Mouse (Mus musculus): ENCODE results near the gene Avp. TPM values are rescaled to one million over a fixed set of nuclear protein-coding genes. Genes with fewer than 3 reads are reported as not detected.

Avp gene
- total RNA-seq (2014; rRNA removed) (10.7 and 12.2 TPM in 2 replicates), polyA plus RNA-seq (2015; fragmentation: Nextera tagmentation; extraction: Ambion mirVana) (145 and 317 TPM in 2 replicates)

GRCm38 (mm10) chr2:130582552-130582951, at the start of gene Avp:
Gene Avp, minus strand, starts transcription at chr2:130582554.
- WGBS: 33% methylated on average over 10 of the region's 10 CpGs
- Histone ChIP-seq H3K9me3 (ENCODE audit: low read length) (no peaks in the 10 kb centered on the region), H3K4me1 (ENCODE audit: insufficient read depth, low read length) (0 out of 2 replicates have a peak, but pooled peaks cover 12% of the 10 kb centered on the region), H3K27ac (ENCODE audit: low read depth, low read length) (no peak within 1 kb of the TSS), H3K4me2 (ENCODE audit: low read depth, low read length, poor library complexity, severe bottlenecking) (no peak within 1 kb of the TSS), H3K4me3 (ENCODE audit: low read depth, low read length) (no peak within 1 kb of the TSS), H3K27me3 (ENCODE audit: insufficient read depth, low read length) (peaks cover 51% of the 10 kb centered on the region), H3K9ac (replicated peaks; ENCODE audit: low read length, poor library complexity, severe bottlenecking) (no peak within 1 kb of the TSS), H3K36me3 (ENCODE audit: insufficient read depth, low read length) (no peaks in the 10 kb centered on the region)
- ATAC-seq (ENCODE audit: low FRiP score): no peak
- DNase-seq (ENCODE audit: low spot score): no peak
- TF ChIP-seq CTCF (IDR thresholded peaks at IDR 0.05): no peak

GRCm38 (mm10) chr2:130629839-130630203, 47.5 kb upstream of the Avp start, which contains the start of the genes Fastkd5 and Ubox5:
Gene Fastkd5, minus strand, starts transcription at chr2:130630027.
Gene Ubox5, minus strand, starts transcription at chr2:130630038.
- H3K4me3 ChIP-seq (ENCODE audit: low read depth, low read length): peak within 1 kb of the TSS; percentile 97
- 2% methylated on average over 25 of the region's 25 CpGs for WGBS

GRCm38 (mm10) chr2:130629080-130629838, 46.9 kb upstream of the Avp start:
- Histone ChIP-seq H3K4me1 (ENCODE audit: insufficient read depth, low read length) (peaks cover 3% of the 10 kb centered on the region; the same call in 1 of the 2 replicates), H3K9ac (replicated peaks; ENCODE audit: low read length, poor library complexity, severe bottlenecking) (peak overlapping the region; percentile 93), H3K27ac (ENCODE audit: low read depth, low read length) (peak overlapping the region; percentile 75), H3K4me2 (ENCODE audit: low read depth, low read length, poor library complexity, severe bottlenecking) (peak overlapping the region; percentile 91), H3K4me3 (ENCODE audit: low read depth, low read length) (peak overlapping the region; percentile 97), H3K27me3 (ENCODE audit: insufficient read depth, low read length) (peaks cover 3% of the 10 kb centered on the region), H3K36me3 (ENCODE audit: insufficient read depth, low read length) (peaks cover 7% of the 10 kb centered on the region), H3K9me3 (ENCODE audit: low read length) (no peaks in the 10 kb centered on the region)
- DNase-seq (ENCODE audit: low spot score) (no peak), ATAC-seq (ENCODE audit: low FRiP score) (peak; percentile 36)
- TF ChIP-seq CTCF (IDR thresholded peaks at IDR 0.05): no peak
- 3% methylated on average over 37 of the region's 37 CpGs for WGBS

More at GRCm38 (mm10) chr2:130629839-130630203, 47.5 kb upstream of the Avp start, which contains the start of the genes Fastkd5 and Ubox5:
- no peak for TF ChIP-seq CTCF (IDR thresholded peaks at IDR 0.05)
- peaks cover 3% of the 10 kb centered on the region; the same call in 1 of the 2 replicates for H3K4me1 ChIP-seq (ENCODE audit: insufficient read depth, low read length)
- DNase-seq (ENCODE audit: low spot score): peak; percentile 90
- H3K27me3 ChIP-seq (ENCODE audit: insufficient read depth, low read length): peaks cover 7% of the 10 kb centered on the region
- peak within 1 kb of the TSS; percentile 75 for H3K27ac ChIP-seq (ENCODE audit: low read depth, low read length)
- peak; percentile 77 for ATAC-seq (ENCODE audit: low FRiP score)
- no peaks in the 10 kb centered on the region for H3K9me3 ChIP-seq (ENCODE audit: low read length)
- peak within 1 kb of the TSS; percentile 93 for H3K9ac ChIP-seq (replicated peaks; ENCODE audit: low read length, poor library complexity, severe bottlenecking)
- H3K4me2 ChIP-seq (ENCODE audit: low read depth, low read length, poor library complexity, severe bottlenecking): peak within 1 kb of the TSS; percentile 91
- H3K36me3 ChIP-seq (ENCODE audit: insufficient read depth, low read length): peaks cover 12% of the 10 kb centered on the region

GRCm38 (mm10) chr2:130628424-130628823, 46.1 kb upstream of the Avp start:
- peak overlapping the region; percentile 97; the same call in 1 of the 2 replicates for H3K4me3 ChIP-seq (ENCODE audit: low read depth, low read length)
- 66% methylated on average over 3 of the region's 3 CpGs for WGBS

GRCm38 (mm10) chr2:130618972-130619371, 36.6 kb upstream of the Avp start:
- ATAC-seq (ENCODE audit: low FRiP score): no peak
- Histone ChIP-seq H3K4me1 (ENCODE audit: insufficient read depth, low read length) (no peaks in the 10 kb centered on the region), H3K9ac (replicated peaks; ENCODE audit: low read length, poor library complexity, severe bottlenecking) (no peak overlapping the region), H3K36me3 (ENCODE audit: insufficient read depth, low read length) (peaks cover 22% of the 10 kb centered on the region), H3K9me3 (ENCODE audit: low read length) (no peaks in the 10 kb centered on the region), H3K4me2 (ENCODE audit: low read depth, low read length, poor library complexity, severe bottlenecking) (no peak overlapping the region), H3K4me3 (ENCODE audit: low read depth, low read length) (no peak overlapping the region), H3K27me3 (ENCODE audit: insufficient read depth, low read length) (no peaks in the 10 kb centered on the region), H3K27ac (ENCODE audit: low read depth, low read length) (no peak overlapping the region)
- TF ChIP-seq CTCF (IDR thresholded peaks at IDR 0.05): no peak
- WGBS: 97% methylated on average over 7 of the region's 7 CpGs
- no peak for DNase-seq (ENCODE audit: low spot score)

More at GRCm38 (mm10) chr2:130628424-130628823, 46.1 kb upstream of the Avp start:
- Histone ChIP-seq H3K36me3 (ENCODE audit: insufficient read depth, low read length) (peaks cover 6% of the 10 kb centered on the region; the same call in 1 of the 2 replicates), H3K4me1 (ENCODE audit: insufficient read depth, low read length) (peaks cover 3% of the 10 kb centered on the region; the same call in 1 of the 2 replicates), H3K9ac (replicated peaks; ENCODE audit: low read length, poor library complexity, severe bottlenecking) (no peak overlapping the region), H3K27me3 (ENCODE audit: insufficient read depth, low read length) (no peaks in the 10 kb centered on the region), H3K4me2 (ENCODE audit: low read depth, low read length, poor library complexity, severe bottlenecking) (no peak overlapping the region; the same call in 1 of the 2 replicates), H3K9me3 (ENCODE audit: low read length) (no peaks in the 10 kb centered on the region), H3K27ac (ENCODE audit: low read depth, low read length) (no peak overlapping the region)
- ATAC-seq (ENCODE audit: low FRiP score) (no peak), DNase-seq (ENCODE audit: low spot score) (no peak)
- TF ChIP-seq CTCF (IDR thresholded peaks at IDR 0.05): peak; percentile 40

GRCm38 (mm10) chr2:130613091-130613490, 30.7 kb upstream of the Avp start:
- H3K36me3 ChIP-seq (ENCODE audit: insufficient read depth, low read length): peaks cover 24% of the 10 kb centered on the region

More at GRCm38 (mm10) chr2:130613091-130613490, 30.7 kb upstream of the Avp start:
- ATAC-seq (ENCODE audit: low FRiP score) (no peak), DNase-seq (ENCODE audit: low spot score) (peak; percentile 17)
- Histone ChIP-seq H3K4me3 (ENCODE audit: low read depth, low read length) (no peak overlapping the region), H3K27ac (ENCODE audit: low read depth, low read length) (no peak overlapping the region), H3K27me3 (ENCODE audit: insufficient read depth, low read length) (no peaks in the 10 kb centered on the region), H3K4me1 (ENCODE audit: insufficient read depth, low read length) (no peaks in the 10 kb centered on the region), H3K9ac (replicated peaks; ENCODE audit: low read length, poor library complexity, severe bottlenecking) (no peak overlapping the region), H3K9me3 (ENCODE audit: low read length) (no peaks in the 10 kb centered on the region), H3K4me2 (ENCODE audit: low read depth, low read length, poor library complexity, severe bottlenecking) (no peak overlapping the region)
- peak; percentile 53 for TF ChIP-seq CTCF (IDR thresholded peaks at IDR 0.05)
- 71% methylated on average over 3 of the region's 3 CpGs for WGBS

Measured in midbrain, postnatal 0 days (tissue).